Mouse (Mus musculus) lung, postnatal 0 days (tissue): ENCODE data around the gene Tob1.

Source experiments
- CTCF ChIP-seq: IDR thresholded peaks from 2 replicates; pipeline ENCODE4 v1.5.1; 2016; ENCODE audit warnings: antibody characterized with exemption, mild to moderate bottlenecking
- EP300 ChIP-seq: IDR thresholded peaks from 2 replicates; pipeline ENCODE4 v1.6.1; 2016; ENCODE audit warnings: antibody characterized with exemption, mild to moderate bottlenecking, control low read depth

DNA sequence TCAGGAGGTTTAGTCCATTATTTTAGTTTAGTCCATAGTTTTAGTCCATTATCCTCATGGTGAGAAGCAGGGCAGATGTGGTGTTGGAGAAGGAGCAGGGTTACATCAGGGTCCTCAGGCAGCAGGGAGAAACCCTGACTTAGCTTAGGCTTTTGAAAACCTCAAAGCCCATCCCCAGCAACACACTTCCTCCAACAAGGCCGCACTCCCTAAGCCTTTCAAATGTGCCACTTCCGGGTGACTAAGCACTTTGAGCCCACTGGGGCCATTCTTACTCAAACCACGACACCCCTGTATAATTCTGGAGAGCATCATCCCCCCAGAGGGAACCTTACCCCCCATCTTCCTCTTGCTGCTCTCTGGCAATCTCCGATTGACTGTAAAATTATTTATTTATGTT is 48.6 kb downstream of the Tob1 start:
- TF ChIP-seq EP300: no peak
- no peak for TF ChIP-seq CTCF
